Mouse (Mus musculus) midbrain, embryonic 16.5 days (tissue): Measurements from ENCODE around the gene Crtap. TPM values are rescaled to one million over a fixed set of nuclear protein-coding genes. Genes with fewer than 3 reads are reported as not detected.
"Not testable (repeated sequence)": the region's sequence is repeated elsewhere in the genome, so short reads cannot be mapped to it uniquely, and the experiment has no call there.

ENCODE experiments used
- ATAC-seq: fragments of 200-750 bp; cut with Nextera tagmentation; 2 replicates; pipeline ENCODE4 v1.8.0; 2017; ENCODE audit warnings: moderate TSS enrichment
- H3K27ac ChIP-seq: fragments of 300-500 bp; sonication (generic); 2 replicates; pipeline ENCODE4 v1.5.1; 2014; ENCODE audit warnings: mild to moderate bottlenecking, low read length, mixed read lengths
- H3K27me3 ChIP-seq: fragments of 300-500 bp; sonication (generic); 2 replicates; pipeline ENCODE4 v1.6.1; 2014; ENCODE audit warnings: low read depth, low read length, mixed read lengths; ENCODE audit not compliant: control insufficient read depth, insufficient read depth
- H3K36me3 ChIP-seq: fragments of 300-500 bp; sonication (generic); 2 replicates; pipeline ENCODE4 v1.6.1; 2014; ENCODE audit warnings: mild to moderate bottlenecking, low read length, moderate library complexity, mixed read lengths; ENCODE audit not compliant: control insufficient read depth, insufficient read depth
- H3K4me1 ChIP-seq: fragments of 300-500 bp; sonication (generic); 2 replicates; pipeline ENCODE4 v1.6.1; 2014; ENCODE audit warnings: mild to moderate bottlenecking, low read length, mixed read lengths; ENCODE audit not compliant: control insufficient read depth, insufficient read depth
- H3K4me2 ChIP-seq: fragments of 300-500 bp; sonication (generic); 2 replicates; pipeline ENCODE4 v1.6.1; 2014; ENCODE audit warnings: mild to moderate bottlenecking, low read length, mixed read lengths
- H3K4me3 ChIP-seq: fragments of 300-500 bp; sonication (generic); 2 replicates; pipeline ENCODE4 v1.5.1; 2014; ENCODE audit warnings: low read depth, mild to moderate bottlenecking, low read length, moderate library complexity, mixed read lengths
- H3K9ac ChIP-seq: fragments of 300-500 bp; sonication (generic); 2 replicates; pipeline ENCODE4 v1.6.1; 2014; ENCODE audit warnings: low read depth, low read length, mixed read lengths
- H3K9me3 ChIP-seq: fragments of 300-500 bp; sonication (generic); replicated peaks from 2 replicates; pipeline ENCODE4 v1.6.1; 2014; ENCODE audit warnings: mild to moderate bottlenecking, low read length, mixed read lengths; ENCODE audit not compliant: control insufficient read depth, poor library complexity, severe bottlenecking
- WGBS: fragments of 180-500 bp; shearing (Covaris S2); extraction: QIAGEN DNeasy Blood & Tissue Kit; methylation state at CpG from one replicate; pipeline ENCODE4 v1.1.7; 2014; 5-methylcytosine and 5-hydroxymethylcytosine counted together
- polyA plus RNA-seq: library from polyadenylated mRNA; unstranded; fragments of >200 nt; fragmentation: Nextera tagmentation; extraction: Ambion mirVana; gene quantifications from 2 replicates; pipeline ENCODE4 v1.2.1, GENCODE M21; 2015

The Crtap gene
- polyA plus RNA-seq, 1 experiment from 2014 or later: 18.9 TPM

DNA sequence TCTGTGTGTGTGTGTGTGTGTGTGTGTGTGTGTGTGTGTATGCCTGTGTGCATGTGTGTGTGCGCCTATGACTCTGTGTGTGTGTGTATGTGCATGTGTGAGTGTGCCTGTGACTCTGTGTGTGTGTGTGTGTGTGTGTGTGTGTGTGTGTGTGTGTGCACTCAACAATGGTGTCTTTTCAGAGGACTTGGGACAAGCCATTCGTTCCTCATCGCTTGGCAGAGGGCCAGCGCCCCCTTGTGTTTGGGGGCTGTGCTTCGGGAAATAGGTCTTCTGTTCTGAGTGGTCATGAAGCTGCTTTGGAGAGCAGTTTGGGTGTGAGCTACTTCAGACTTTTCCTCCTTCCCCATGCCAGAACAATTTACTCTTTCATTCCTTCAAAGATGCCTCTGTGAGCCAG is 18.8 kb downstream of the Crtap start:
- H3K27me3 ChIP-seq, H3K9ac ChIP-seq, H3K9me3 ChIP-seq, H3K4me3 ChIP-seq, H3K27ac ChIP-seq, ATAC-seq, H3K4me2 ChIP-seq, H3K36me3 ChIP-seq, H3K4me1 ChIP-seq: not testable (repeated sequence)
- 21% methylated on average over 5 of the region's 5 CpGs for WGBS

DNA sequence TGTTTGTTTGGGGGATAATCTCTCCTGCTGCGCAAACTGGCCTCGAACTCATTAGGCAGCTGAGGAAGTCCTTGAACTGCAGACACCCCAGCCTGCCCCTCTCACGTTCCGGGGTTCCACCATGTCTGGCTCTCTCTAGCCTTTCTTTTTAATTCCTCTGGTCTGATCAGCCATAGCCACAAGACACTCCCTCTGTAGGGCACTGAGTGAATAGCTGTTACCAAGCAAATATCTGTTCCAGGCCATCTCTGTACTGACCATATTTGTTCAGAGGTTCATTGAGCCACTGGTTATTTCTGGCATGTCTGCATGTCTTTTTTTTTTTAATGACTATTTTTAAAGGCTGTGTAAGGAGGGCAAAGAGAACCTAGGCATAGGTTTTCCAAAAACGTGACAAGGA is 21.1 kb downstream of the Crtap start:
- not testable (repeated sequence) for ATAC-seq
- 58% methylated on average over 5 of the region's 5 CpGs for WGBS

DNA sequence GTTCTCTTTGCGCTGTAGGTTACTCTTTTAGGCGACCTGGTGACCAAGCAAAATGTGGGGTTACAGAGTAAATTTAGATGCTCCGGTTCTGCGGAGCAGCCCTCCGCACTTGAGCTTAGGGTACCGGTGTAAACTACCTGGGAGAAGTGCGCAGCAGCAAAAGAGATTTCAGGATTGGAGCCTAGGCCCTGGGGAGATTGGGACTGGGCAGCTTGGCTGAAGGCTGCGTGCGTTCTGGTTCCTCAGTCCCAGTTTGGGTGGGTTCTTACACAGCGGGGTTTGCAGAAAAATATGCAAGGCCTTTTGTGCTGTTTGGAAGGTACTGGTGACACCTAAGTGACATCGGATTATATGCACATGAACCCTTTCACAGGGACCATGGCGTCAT is 22.0 kb downstream of the Crtap start:
- peak; percentile 51 for ATAC-seq
- no peaks in the 10 kb centered on the region for H3K36me3 ChIP-seq
- H3K9ac ChIP-seq: peak overlapping the region; percentile 74
- H3K4me3 ChIP-seq: peak overlapping the region; percentile 56
- no peaks in the 10 kb centered on the region for H3K9me3 ChIP-seq
- H3K4me2 ChIP-seq: peak overlapping the region; percentile 76
- H3K4me1 ChIP-seq: 0 out of 2 replicates have a peak, but pooled peaks cover 2% of the 10 kb centered on the region
- WGBS: 9% methylated on average over 12 of the region's 12 CpGs
- H3K27me3 ChIP-seq: no peaks in the 10 kb centered on the region
- H3K27ac ChIP-seq: 0 out of 2 replicates have a peak overlapping the region, but pooled peaks have one; percentile 44

More for the DNA sequence above, 21.1 kb downstream of the Crtap start:
- not testable (repeated sequence) for H3K27ac ChIP-seq, H3K27me3 ChIP-seq, H3K36me3 ChIP-seq, H3K9me3 ChIP-seq, H3K4me3 ChIP-seq, H3K9ac ChIP-seq, H3K4me2 ChIP-seq, H3K4me1 ChIP-seq

DNA sequence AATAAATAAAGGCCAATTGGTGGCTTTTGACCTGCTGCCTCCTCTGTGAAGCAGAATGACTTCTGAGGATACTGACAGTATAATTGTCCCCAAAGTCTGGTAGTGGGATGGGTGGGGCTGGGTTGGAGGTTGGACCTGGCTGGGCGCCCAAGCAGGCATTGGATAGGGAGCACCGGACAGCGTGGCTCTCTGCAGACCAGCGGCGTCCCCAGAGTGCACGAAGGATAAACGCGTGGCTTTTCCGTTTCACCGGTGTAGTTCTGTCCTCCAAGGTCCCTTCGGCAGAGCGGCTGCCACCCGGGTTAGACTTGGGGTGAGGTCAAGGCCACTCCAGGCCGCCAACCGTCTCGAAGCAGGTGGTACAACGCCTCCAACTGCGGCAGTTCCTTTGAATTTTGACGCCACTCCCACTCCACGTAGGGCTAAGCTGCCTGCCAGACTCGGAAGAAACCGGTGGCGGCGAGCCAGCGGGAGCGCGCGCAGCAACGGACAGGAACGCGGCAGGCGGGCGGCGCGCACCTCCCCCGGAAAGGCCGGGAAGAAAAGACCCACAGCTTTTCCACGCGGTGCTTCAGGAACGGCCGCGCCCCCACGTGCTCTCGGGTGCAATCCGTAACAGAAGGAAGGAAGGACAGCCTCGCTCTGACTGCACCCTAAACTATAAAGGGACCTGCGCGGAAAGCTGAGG is 22.5 kb downstream of the Crtap start:
- H3K4me2 ChIP-seq: peak overlapping the region; percentile 76
- ATAC-seq: peak; percentile 84
- peak overlapping the region; percentile 44 for H3K27ac ChIP-seq
- WGBS: under 1% methylated on average over 48 of the region's 48 CpGs
- H3K4me1 ChIP-seq: 0 out of 2 replicates have a peak, but pooled peaks cover 2% of the 10 kb centered on the region
- H3K9ac ChIP-seq: peak overlapping the region; percentile 74
- H3K27me3 ChIP-seq: no peaks in the 10 kb centered on the region
- peak overlapping the region; percentile 56 for H3K4me3 ChIP-seq
- H3K9me3 ChIP-seq: no peaks in the 10 kb centered on the region
- no peaks in the 10 kb centered on the region for H3K36me3 ChIP-seq

DNA sequence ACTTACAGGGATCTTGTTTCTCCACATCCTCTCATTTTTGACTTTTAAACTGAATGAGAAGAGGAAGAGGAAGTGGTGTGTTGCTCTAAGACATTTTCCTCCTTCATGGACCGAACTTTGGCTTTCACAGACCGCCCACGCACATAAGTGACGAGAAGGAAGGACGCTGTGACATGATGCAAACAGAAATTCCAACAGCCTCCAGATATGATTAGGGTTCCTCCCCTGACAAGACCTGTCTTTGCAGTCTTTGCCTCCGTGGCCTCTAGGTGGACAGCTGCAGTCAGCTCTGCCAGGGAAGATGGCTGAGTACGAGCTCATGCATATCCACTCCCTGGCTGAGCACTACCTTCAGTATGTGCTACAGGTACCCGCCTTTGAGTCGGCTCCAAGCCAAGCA is 60.6 kb downstream of the Crtap start, which contains the start of gene Bcl2a1c:
TSS of gene Bcl2a1c (plus strand) at position 281 of the 400 bp plus-strand sequence.
- H3K4me2 ChIP-seq, ATAC-seq, H3K27me3 ChIP-seq, H3K9me3 ChIP-seq, H3K27ac ChIP-seq, H3K9ac ChIP-seq, H3K36me3 ChIP-seq, H3K4me1 ChIP-seq, H3K4me3 ChIP-seq: not testable (repeated sequence)
- 79% methylated on average over 9 of the region's 9 CpGs for WGBS

DNA sequence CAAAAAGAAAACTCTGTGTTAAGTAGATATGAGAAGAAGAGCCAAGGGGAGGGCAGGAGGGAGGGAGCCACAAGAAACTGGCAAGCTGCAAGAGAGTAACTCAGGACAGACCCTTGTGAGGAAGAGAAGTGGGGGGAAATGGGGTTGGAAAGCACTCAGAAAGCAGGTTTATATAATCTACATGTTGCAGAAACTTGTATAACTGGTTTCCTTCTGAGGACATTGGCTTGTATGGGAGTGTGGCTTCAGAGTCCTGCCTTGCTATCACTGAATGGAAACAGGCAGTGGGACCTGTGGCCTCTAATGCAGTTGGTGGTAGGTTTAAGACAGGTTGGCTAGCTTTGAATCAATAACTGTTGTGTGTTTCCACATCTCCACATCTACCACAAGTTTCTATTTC is 62.1 kb downstream of the Crtap start:
- not testable (repeated sequence) for H3K9ac ChIP-seq, H3K4me2 ChIP-seq, ATAC-seq, H3K36me3 ChIP-seq, H3K9me3 ChIP-seq, H3K27me3 ChIP-seq, H3K27ac ChIP-seq, H3K4me3 ChIP-seq, H3K4me1 ChIP-seq

DNA sequence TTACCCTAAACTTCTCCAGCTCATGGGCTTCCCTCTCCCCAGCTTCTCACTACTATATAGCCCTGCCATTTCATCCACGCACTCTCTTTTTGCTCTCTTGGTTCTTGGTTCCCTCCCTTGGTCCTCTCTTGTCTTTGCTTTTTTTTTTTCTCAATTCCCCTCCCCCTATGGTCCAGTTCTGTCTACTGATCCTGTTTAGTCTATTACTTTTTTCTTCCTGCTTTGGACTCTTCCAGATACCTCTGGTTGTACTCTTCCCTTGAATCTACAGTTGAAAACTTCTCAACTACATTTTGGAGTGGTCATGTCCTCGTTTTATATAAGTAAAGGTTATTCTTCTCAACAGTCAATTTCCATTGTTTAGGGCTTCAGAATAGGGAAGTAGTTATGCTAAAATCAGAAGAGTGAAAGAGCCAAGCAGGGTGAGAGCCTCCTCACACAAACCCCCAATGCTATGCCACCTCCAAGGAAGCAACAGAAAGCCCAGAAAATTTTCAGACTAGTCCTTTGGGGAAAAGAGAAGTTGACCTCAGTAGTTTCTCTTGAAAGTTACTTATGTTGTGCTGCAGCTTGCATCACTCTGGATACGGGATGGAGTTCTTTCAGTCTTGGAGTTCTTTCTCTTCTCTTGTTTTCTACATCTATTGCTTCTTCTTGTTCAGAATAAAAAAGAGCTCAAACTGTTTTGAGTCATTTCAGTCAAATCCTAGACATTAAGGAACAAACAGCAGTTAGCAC is 64.3 kb downstream of the Crtap start:
- WGBS: 68% methylated on average over 3 of the region's 3 CpGs
- no peak overlapping the region for H3K9ac ChIP-seq
- no peak for ATAC-seq

More for the DNA sequence above, 64.3 kb downstream of the Crtap start:
- no peak overlapping the region for H3K27ac ChIP-seq
- H3K36me3 ChIP-seq: no peaks in the 10 kb centered on the region
- H3K4me3 ChIP-seq: no peak overlapping the region
- no peaks in the 10 kb centered on the region for H3K9me3 ChIP-seq
- no peak overlapping the region for H3K4me2 ChIP-seq
- no peaks in the 10 kb centered on the region for H3K4me1 ChIP-seq
- H3K27me3 ChIP-seq: no peaks in the 10 kb centered on the region
